Mouse (Mus musculus): ENCODE measurements around the gene Mcm6.

- no peak for TF ChIP-seq CTCF (IDR thresholded peaks at IDR 0.05; ENCODE audit: borderline replicate concordance, control insufficient read depth, extremely low read depth, insufficient read depth, low read length, poor library complexity)
- TF ChIP-seq POLR2A (IDR thresholded peaks at IDR 0.05; ENCODE audit: control insufficient read depth, extremely low read depth, insufficient read depth, low read length, poor library complexity): no peak
Measured at GRCm38 (mm10) chr1:128303900-128304299, 55.6 kb downstream of the Mcm6 start.
